Mouse (Mus musculus): ENCODE measurements at regions not wholly inside any gene's neighbourhood (a gene's known extent, or its start where the extent isn't known, plus 50 kb on each side); places are given as distances from the start of the nearest gene placed in this dataset.

DNA sequence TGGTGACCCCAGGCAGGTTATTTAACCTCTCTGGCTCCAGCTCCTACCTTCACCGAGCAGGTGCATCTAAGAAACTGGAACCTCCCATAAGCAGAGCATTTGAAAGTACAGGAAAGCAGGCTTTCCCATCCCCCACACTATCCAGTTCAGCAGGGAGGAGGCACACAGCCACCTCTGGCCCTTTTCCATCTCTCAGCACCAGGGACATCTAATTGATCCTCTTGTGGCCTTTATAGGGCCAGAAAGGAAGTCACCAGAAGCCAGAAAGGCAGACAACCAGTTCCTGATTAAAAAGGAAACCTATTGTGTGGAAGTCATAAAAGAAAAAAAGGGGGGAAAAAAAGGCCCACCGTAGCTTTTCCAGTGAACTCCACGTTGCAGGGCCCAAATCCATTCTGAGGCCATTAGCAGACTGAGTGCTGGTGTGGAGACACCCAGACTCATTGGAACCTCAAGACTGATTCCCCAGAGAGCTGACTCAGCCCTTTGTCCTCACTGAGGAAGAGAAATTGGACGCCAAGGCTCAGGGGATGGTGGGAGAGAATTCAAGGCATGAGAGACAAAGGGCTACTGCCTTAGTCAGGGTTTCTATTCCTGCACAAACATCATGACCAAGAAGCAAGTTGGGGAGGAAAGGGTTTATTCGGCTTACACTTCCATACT is 163.2 kb upstream of the Zmiz1 start:
- CTCF ChIA-PET, result interaction anchor here (0.7 kb wide), 1 partner anchor 278 kb away, joined by 3 read pairs; no protein-coding TSS in a partner anchor

DNA sequence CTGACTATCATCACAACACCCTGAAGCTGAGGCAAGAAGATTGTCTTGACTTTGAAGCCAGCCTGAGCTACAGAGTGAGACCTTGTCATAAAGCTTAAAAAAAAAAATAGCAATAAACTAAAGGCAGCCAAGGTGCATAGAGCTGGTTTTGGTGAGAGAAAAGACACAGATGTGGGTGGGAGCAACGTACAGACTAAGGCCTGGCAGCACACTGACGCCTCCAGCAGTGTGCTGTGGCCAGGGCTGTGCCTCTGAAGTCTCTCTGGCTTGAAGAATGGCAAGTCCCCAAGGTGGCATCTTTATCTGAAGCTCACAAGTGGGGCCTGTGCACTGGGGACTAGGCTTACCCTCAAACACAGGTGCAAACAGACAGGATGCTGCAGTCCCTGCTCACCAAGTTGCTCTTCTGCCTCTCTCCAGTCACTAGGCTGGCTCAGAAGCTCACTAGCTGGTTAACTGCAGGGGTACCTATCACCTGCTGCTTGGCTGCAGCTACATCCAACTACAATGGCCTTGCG is 159.3 kb upstream of the Zmiz1 start:
- CTCF ChIA-PET, result no interaction called here

DNA sequence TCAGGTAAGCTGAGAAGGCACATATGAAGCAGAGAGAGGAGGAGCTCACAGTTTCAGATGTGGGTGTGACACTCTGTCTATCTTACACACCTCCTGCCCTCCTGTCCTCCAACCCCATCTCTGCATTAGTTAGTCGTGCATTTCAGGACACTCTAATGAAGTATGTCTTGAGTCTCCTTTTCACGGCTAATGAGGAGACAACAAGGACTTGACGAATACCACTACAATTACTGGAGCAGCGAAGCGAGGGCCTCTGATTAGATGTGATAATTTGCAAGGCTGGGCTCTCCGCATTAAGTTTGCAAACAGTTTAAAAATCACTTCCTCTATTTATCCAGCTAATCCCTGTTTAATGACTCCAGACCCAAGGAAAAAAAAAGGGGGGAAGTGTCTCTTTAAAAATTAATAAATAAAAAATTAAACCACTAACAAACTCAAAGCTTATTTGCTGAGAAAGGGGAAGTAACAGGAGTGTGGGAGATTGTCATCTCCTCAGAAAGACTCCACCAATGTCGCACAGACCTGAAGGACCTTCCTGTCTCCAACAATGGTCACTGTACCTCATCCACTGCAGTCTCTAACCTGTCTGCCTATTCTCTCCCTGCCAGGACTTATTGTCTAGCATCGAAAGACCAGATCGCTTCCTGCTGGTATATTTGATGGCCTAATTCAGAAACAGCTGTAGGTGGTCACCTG is 157.5 kb upstream of the Zmiz1 start:
- CTCF ChIA-PET, result no interaction called here

DNA sequence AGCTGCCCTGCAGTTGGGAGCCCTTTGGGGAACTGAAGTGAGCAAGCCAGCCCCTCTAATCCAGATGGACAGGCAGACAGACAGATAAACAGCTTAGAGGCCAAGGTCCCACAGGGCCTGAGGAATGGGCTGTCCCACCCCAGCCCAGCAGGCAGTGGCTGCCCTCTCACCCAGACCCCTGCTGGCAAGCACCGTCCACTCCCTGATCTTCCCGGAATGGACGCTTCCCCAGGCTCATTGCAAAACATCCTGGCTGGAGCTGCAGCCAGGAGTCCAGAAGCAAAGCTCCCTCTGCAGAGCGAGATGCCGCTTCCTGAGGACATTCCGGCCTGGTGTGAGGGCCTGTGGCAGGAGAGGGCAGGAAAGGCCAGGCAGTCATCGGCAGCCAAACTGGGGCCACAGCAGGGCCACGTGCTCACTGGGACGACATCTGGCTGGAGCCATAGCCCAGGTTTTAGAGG is 154.6 kb upstream of the Zmiz1 start:
- CTCF ChIA-PET, result interaction anchor here (0.5 kb wide), 1 partner anchor 30 kb away, joined by 3 read pairs; no protein-coding TSS in a partner anchor

DNA sequence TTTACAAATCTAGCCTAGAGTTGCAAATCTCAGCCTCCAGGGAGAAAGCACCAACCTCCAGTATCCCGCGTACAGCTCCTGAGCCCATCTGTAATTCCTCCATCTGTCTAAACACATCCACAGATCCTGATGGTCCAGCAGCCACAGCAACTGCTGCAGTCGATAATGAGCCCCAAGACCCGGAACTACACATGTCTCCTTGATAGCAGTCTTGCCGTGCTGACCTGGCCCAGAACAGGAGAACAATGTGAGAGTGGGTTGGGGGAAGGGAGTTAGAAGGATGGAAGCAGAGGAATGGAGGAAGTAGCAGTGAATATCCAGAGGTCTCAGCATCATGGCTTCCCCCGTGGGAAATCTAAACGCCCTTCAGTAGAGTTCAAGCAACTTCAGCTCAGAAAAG is 152.8 kb upstream of the Zmiz1 start:
- CTCF ChIA-PET, result no interaction called here

DNA sequence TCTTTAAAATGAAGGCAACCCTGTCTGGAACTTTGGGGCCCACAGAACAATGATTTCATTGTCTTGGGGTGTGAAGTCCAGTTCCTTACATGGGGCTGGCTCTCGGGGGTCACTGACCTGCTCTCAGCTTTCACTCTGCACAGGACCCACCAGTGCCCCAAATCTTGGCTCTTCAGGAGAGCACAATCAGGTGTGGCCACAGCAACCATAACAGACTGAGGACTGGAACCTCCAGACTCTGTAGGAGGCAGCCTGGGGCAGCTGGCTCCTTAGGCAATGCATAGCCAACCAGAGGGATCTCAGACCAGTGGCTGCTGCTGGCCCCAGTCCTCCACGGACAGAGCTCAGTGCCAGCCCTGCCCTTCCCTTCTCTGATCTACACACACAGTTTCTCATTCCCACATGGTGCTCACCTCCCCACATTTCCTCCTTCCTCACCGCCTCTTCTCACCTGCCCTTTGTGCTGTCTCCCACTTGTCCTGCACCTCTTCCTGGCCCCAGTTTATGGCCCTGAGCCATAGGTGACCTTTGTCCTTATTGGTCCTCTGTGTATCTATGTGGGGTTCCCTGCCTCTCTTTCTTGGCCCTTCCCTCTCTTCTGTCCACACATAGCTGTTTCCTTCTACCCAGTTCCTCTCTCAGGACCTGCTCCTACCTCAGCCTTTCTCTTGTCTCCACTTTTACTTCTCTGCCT is 151.9 kb upstream of the Zmiz1 start:
- CTCF ChIA-PET, result interaction anchor here (0.5 kb wide), 1 partner anchor 543 kb away, joined by 3 read pairs; no protein-coding TSS in a partner anchor

DNA sequence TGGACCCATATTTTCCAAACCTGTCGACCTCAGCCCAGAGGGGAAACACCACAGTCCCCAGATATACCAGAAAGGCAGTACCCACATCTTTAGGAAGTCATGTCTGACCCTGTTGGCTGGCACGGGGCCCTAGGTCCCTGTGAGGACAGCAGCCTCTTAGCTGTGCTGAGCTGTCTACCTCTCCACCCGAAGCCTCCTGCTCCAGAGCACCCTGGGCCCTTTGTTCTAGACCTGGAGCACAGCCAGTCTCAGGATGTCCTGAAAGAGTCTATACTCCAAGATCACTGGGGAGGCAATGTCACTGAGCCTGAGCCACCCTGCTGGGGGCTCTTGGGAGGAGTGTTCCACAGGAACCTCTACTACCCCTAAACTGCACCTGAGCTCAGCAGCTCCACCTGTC is 150.9 kb upstream of the Zmiz1 start:
- CTCF ChIA-PET, result no interaction called here

DNA sequence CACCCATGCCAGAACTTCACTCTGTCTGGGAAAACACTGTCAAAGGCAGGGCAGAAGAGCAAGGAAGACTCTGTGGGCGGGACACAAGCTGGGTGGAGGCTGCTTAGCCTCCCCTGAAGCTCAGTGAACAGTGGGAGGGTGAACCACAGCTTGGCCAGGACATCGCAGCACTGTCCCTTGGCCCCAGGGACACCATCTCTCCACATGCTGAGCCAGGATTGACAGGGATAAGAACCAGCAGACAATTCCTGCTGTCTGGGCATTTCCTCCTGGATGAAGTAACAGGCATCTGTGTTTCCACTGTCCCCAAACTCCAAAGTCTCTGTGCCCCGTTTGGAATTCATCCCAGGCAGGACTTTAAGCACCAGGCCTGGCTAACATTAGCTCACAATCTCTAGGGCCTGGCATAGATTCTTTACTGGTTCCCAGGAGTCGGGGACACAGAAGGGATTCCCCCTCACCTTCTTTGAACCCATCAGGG is 148.3 kb upstream of the Zmiz1 start:
- CTCF ChIA-PET, result no interaction called here

DNA sequence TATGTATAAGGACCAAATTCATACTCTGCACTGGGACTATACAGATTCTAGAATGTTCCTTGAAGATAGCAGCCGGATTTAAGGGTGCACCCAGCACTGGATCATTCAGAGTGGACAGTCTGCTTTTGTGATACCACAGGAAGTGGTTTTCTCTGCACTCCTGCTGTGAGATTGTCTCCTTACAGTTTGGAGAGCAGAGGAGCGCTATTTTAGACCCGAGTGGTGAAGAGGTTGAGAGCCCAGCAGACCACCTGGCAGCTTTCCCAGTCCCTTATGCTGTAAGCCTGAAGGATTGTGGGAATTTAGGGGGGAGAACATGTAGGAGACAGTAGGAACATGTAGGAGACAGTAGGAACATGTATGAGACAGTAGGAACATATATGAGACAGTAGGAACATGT is 147.5 kb upstream of the Zmiz1 start:
- CTCF ChIA-PET, result no interaction called here

DNA sequence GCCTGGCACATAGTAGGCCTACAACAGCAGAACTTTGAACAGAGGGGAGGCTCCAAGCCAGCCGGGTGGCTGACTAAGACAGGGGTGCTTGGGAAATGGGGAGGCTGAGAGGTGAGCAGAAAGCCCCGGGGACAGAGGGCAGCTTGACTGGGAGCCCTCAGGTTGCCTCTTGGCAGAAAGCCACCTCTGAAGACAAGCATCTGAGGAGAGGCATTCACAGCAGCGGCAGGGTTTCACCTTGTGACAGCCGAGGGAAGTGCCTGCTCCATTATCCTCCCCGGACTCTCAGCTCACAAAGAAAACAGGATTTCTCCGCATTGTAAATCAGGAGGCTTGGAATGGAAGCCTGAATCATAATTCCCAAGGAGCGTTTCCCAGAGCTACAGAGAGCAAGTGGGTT is 146.8 kb upstream of the Zmiz1 start:
- CTCF ChIA-PET, result interaction anchor here (0.5 kb wide), 1 partner anchor 25 kb away, joined by 6 read pairs; no protein-coding TSS in a partner anchor

DNA sequence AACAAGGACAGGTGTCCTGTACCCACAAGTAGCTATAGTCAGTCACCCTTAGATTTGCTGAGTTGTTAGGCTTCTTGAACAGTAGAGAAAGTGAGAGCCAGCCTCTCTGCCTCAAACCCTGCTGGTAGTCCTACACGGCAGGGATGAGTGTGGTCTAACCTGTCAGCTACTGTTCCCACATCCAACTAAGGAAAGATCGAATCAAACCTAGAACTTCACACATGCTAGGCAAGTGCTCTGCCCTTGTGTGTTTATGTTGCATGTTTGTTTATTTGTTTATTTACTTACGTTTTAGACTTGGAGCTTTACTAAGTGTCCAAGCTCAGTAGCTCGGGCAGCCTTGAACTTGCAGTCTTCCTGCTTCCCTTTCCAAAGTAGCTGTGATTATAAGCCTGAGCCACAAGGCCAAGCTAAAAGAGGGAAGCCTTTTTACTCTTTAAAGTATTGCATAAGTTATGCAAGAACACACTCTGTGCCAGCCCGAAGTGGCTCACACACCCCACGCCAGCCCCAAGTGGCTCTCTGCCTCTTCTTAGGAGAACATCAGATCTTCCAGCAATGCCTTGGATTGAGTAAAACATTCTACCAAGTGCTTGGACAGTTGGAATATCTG is 146.1 kb upstream of the Zmiz1 start:
- CTCF ChIA-PET, result no interaction called here

DNA sequence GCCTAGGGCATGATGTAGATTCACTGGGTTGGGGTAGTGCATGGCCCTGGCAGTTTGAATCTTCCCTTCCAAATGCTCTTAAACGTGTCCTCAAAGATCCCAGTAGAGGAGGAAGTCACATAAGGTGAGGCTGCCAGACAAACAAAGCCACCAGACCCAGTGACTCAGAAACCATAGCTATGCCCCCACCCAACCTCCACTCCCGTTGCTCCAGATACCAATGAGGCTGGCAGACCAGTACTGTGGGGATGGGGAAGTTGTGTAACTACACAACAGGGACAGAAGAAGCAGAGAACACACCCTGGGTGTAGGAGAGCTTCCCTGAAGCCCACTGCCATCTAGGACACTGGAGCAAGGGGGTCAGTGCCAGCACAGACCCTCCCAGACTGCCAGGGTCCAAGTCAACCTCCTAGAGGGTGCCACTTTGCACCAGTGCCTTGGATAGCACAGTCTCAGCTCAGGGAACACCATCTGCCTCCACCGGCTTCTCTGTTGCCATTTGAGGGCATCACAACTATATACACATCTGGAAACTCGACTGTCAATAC is 145.2 kb upstream of the Zmiz1 start:
- CTCF ChIA-PET, result interaction anchor here (0.5 kb wide), 1 partner anchor 99 kb away, joined by 6 read pairs; no protein-coding TSS in a partner anchor

DNA sequence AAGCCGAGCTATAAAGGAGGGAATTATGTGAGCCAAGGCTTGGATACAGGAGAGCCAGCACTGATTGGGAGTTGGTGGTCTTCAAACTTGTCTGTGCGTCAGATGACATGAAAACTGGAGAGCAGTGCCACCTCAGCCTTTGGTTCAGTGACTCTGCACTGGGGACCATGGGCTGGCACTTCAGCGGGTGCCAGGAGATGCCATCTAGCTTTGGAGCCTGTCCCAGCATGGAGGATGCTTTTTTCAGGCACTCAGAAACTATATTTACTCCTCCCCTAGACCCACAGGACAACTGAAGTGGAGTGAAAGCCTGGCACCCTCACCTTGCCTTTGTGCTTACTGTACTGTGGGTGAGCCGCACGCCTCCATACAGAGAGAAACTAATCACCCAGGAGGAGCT is 142.5 kb upstream of the Zmiz1 start:
- CTCF ChIA-PET, result no interaction called here

DNA sequence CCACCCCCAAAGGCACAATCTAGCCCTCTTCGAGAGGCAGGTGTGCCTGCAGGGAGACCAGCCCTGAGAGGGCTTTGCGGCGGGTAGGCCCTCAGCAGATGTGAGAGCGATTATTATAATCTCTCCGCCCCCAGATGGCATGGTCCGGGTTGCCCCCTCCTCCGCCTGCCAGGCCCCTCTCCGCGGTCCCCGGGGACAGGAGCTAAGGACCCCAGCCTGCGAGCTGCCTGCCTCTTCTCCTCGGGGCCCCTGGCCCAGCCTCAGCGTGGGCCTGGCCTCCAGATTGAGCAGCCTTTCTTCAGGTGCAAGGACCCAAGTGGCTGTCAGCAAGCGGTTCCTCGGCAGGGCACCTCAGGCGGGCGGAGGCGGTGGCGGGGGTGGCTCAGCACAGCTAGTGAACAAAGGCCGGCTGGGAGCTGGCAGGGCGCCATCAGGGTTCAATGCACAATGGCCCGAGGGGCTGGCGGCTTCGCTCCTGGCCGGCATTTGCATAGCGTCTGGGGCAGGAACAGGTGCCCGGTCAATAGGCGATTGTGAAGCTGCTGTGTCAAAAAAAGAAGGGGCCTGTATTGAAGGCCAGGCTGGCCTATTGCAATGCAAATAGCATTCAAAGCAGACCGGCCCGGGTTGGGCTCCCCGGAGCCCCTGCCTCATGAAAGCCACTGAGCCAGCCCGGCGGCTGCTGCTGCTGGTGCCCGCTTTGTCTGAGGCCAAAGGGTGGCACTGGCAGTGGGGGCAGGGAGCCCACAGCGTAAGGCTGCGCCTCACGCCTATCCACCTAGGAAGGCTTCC is 141.1 kb upstream of the Zmiz1 start:
- CTCF ChIA-PET, result no interaction called here

DNA sequence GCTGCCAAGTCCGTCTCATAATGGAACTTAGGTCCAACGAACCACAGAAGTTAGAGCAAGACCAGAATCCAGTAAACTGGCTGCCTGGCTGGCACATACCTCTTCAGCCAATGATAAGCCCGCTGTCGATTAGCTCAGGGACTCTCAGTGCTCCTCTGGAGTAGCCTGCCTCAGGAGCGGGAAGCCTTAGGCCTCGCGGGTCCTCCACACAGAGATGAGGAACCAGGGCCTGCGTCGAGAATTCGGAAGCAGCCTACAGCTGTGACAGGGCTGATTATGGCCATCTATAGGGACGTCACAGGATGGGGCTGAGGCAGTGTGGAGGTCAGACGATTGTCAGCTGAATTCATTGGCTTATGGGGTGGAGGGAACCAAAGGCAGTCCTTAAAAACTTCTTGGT is 140.1 kb upstream of the Zmiz1 start:
- CTCF ChIA-PET, result interaction anchor here (0.5 kb wide), 1 partner anchor 131 kb away, joined by 4 read pairs; no protein-coding TSS in a partner anchor

DNA sequence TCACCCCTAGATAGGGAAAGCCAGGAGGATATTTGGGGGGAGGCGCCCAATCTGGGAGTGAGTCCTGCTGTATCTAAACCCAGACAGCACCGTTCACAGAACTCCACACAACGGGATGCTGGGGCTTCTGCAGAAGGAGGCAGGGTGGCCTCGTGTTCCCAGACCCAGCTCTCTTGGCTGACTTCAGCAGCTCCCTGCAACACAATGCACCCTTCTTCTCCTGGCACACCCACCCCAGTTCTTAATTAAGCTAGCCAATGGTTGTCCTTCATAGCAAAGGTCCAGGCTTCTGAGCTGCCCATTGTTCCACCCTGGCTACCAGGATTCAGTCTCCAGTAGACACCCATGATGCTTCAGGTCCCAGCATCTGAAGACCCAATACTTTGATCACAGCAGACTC is 138.8 kb upstream of the Zmiz1 start:
- CTCF ChIA-PET, result no interaction called here

DNA sequence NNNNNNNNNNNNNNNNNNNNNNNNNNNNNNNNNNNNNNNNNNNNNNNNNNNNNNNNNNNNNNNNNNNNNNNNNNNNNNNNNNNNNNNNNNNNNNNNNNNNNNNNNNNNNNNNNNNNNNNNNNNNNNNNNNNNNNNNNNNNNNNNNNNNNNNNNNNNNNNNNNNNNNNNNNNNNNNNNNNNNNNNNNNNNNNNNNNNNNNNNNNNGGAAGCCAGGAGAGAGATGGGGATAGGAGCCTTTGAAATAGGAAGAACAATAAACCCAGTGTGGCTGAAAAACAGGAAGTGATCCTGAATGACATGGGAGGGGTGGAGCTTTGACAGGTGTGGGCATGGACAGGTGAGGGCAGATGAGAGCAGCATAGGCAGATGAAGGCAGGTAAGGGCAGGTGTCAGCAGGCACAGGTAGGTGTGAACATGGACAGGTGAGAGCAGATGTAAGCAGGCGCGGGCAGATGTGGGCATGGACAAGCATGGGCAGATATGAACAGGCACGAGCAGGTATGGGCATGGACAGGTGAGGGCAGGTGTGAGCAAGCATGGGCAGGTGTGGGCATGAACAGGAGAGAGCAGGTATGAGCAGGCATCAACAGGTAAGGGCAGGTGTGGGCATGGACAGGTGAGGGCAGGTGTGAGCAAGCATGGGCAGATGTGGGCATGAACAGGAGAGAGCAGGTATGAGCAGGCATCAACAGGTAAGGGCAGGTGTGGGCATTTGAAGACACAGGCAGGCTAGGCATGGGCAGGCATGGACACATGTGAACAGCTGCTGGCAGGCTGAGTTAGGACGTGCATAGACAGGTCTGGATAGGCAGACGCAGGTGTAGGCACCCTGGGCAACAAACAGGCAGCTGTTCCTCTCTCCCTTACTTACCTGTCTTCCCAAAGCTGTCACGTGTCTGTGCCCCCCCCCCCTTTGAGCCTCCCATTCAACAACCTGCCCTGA is 135.2 kb upstream of the Zmiz1 start:
- CTCF ChIA-PET, result interaction anchor here (0.6 to 0.7 kb wide), 2 partner anchors 29 to 223 kb away, joined by 4 to 8 read pairs; no protein-coding TSS in a partner anchor

DNA sequence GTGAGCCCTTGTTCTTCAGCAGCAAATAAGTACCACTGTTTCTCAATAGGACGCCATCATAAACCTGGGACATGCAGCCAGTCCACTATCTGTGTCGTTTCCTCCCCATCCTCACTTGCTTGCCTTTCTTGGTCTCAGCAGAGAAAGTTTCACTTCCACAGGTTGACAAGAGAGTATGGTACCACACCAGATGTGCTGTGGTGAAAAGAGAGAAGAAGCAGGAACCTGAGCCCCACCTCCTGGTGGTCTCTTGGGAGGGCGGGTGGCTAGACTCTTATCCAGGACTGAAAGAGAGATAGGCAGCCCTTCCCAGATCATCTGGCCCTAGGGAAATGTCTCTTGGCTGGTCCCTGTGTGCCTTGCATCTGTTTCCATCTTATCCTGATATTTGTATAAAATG is 133.1 kb upstream of the Zmiz1 start:
- CTCF ChIA-PET, result no interaction called here

DNA sequence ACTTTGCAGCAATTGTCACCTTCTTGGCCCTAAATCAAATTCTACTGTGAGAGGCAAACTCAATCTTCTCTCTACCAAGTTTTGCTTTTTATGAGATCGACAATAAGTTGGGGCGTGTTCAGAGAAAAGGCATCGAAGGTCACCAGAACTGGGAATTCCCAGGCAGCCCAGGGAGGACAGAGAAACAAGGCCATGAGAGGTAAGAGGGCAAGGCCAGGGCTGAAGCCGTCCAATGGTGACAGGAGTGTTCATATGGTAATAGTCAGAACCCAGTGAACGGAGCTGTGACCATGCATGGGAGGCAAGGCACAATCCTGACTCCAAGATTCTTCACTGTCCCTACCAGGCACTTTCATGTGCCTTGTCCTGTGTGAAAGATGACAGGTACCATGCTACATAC is 130.8 kb upstream of the Zmiz1 start:
- CTCF ChIA-PET, result no interaction called here

DNA sequence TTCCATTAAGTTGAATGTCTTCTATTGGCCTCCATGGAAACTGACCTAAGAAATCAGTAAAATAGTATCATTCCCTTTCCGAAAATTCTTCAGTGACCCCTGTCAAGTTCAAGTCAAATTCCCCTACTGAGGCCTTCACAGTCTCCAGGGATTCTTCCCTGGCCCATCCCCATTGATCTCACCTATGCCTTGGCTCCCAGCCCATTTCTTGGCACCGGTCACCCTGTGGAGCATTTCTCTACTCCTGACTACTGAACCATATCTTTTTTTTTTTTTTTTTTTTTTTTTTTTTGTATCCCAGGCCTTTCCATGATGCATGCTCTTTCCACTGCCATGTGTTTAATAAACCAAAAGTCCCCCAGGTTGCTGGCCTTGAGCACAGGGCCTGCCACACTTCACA is 124.8 kb upstream of the Zmiz1 start:
- CTCF ChIA-PET, result no interaction called here

All from spleen, embryonic (tissue).